Mouse (Mus musculus): ENCODE measurements around the gene Axl. TPM values are rescaled to one million over a fixed set of nuclear protein-coding genes. Genes with fewer than 3 reads are reported as not detected.

The Axl gene
- polyA plus RNA-seq, 1 experiment, result 33.5 TPM

- TF ChIP-seq CTCF (IDR thresholded peaks at IDR 0.05; ENCODE audit: extremely low read depth, insufficient read depth, low read length) (no peak), POLR2A (IDR thresholded peaks at IDR 0.05; ENCODE audit: extremely low read depth, insufficient read depth, low read length) (no peak)
- Histone ChIP-seq H3K4me3 (ENCODE audit: insufficient read depth, low read length) (no peak overlapping the region), H3K27ac (ENCODE audit: insufficient read depth, low read length) (no peak overlapping the region), H3K4me1 (ENCODE audit: control insufficient read depth, insufficient read depth, low read length) (no peaks in the 10 kb centered on the region)
Observed at GRCm38 (mm10) chr7:25761354-25761753, 27.2 kb downstream of the Axl start.

- Histone ChIP-seq H3K4me1 (ENCODE audit: control insufficient read depth, insufficient read depth, low read length) (peaks cover 7% of the 10 kb centered on the region), H3K27ac (ENCODE audit: insufficient read depth, low read length) (peak overlapping the region; percentile 53), H3K4me3 (ENCODE audit: insufficient read depth, low read length) (peak overlapping the region; percentile 37)
- TF ChIP-seq POLR2A (IDR thresholded peaks at IDR 0.05; ENCODE audit: extremely low read depth, insufficient read depth, low read length), result peak; percentile 50
- peak; percentile 53 for TF ChIP-seq CTCF (IDR thresholded peaks at IDR 0.05; ENCODE audit: extremely low read depth, insufficient read depth, low read length)
Observed at GRCm38 (mm10) chr7:25756011-25756410, 32.5 kb downstream of the Axl start.

- Histone ChIP-seq H3K4me1 (ENCODE audit: control insufficient read depth, insufficient read depth, low read length) (peaks cover 7% of the 10 kb centered on the region), H3K4me3 (ENCODE audit: insufficient read depth, low read length) (peak overlapping the region; percentile 37), H3K27ac (ENCODE audit: insufficient read depth, low read length) (peak overlapping the region; percentile 53)
- TF ChIP-seq CTCF (IDR thresholded peaks at IDR 0.05; ENCODE audit: extremely low read depth, insufficient read depth, low read length) (no peak), POLR2A (IDR thresholded peaks at IDR 0.05; ENCODE audit: extremely low read depth, insufficient read depth, low read length) (no peak)
Observed at GRCm38 (mm10) chr7:25755468-25755833, 33.1 kb downstream of the Axl start.

GRCm38 (mm10) chr7:25754738-25755467 lies 33.6 kb downstream of the Axl start, which contains the start of gene Hnrnpul1:
TSS of gene Hnrnpul1 (minus strand) at chr7:25754757.
- H3K27ac ChIP-seq (ENCODE audit: insufficient read depth, low read length), result peak within 1 kb of the TSS; percentile 92
- H3K4me3 ChIP-seq (ENCODE audit: insufficient read depth, low read length), result peak within 1 kb of the TSS; percentile 37
- TF ChIP-seq POLR2A (IDR thresholded peaks at IDR 0.05; ENCODE audit: extremely low read depth, insufficient read depth, low read length) (peak; percentile 53; the same call in 1 of the 2 replicates), CTCF (IDR thresholded peaks at IDR 0.05; ENCODE audit: extremely low read depth, insufficient read depth, low read length) (no peak)
- H3K4me1 ChIP-seq (ENCODE audit: control insufficient read depth, insufficient read depth, low read length), result peaks cover 7% of the 10 kb centered on the region

- Histone ChIP-seq H3K4me3 (ENCODE audit: insufficient read depth, low read length) (peak overlapping the region; percentile 37), H3K27ac (ENCODE audit: insufficient read depth, low read length) (peak overlapping the region; percentile 92), H3K4me1 (ENCODE audit: control insufficient read depth, insufficient read depth, low read length) (peaks cover 7% of the 10 kb centered on the region)
- TF ChIP-seq CTCF (IDR thresholded peaks at IDR 0.05; ENCODE audit: extremely low read depth, insufficient read depth, low read length) (no peak), POLR2A (IDR thresholded peaks at IDR 0.05; ENCODE audit: extremely low read depth, insufficient read depth, low read length) (0 out of 2 replicates have a peak, but pooled peaks have one; percentile 11)
Observed at GRCm38 (mm10) chr7:25754439-25754737, 34.1 kb downstream of the Axl start.

DNA sequence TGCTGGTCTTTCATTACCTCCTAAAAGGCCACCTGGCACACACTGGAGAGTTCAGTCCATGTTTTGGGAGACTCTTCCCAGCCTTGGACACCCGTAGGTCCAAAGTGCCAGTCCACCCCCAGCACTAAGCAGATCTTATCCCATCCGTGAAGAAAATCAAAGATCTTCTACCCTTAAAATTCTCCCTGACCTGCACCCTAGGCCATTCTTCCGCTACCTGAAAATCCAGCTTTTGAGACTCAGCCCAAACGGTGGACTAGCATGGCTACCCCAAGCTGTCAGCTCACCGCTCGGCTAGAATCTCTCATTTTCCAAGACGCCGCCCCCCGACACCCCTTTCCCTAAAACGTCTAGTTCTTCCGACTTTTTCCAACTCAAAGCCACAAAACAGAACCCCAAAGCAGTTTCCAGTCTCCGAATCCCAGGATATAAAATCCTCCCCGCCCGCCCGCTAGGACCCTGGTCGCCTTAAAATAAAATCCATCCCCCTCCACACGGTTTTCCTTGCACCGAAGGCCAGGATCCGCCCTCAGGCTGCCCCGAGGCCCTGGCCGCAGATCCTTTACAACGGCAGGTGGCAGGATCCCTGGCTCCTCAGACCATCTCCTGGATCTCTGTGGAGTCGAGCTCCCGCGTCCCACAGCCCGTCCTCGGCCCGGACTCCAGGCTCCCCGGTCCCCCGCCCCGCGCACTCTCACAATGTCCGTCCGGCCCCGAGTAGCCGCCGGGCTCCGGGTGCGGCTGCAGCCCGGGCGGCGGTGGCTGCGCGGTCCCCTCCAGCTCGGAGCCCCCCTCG lies 34.7 kb downstream of the Axl start:
- peaks cover 7% of the 10 kb centered on the region for H3K4me1 ChIP-seq (ENCODE audit: control insufficient read depth, insufficient read depth, low read length)
- H3K27ac ChIP-seq (ENCODE audit: insufficient read depth, low read length), result peak overlapping the region; percentile 92
- TF ChIP-seq POLR2A (IDR thresholded peaks at IDR 0.05; ENCODE audit: extremely low read depth, insufficient read depth, low read length), result no peak
- no peak for TF ChIP-seq CTCF (IDR thresholded peaks at IDR 0.05; ENCODE audit: extremely low read depth, insufficient read depth, low read length)
- peak overlapping the region; percentile 37 for H3K4me3 ChIP-seq (ENCODE audit: insufficient read depth, low read length)

DNA sequence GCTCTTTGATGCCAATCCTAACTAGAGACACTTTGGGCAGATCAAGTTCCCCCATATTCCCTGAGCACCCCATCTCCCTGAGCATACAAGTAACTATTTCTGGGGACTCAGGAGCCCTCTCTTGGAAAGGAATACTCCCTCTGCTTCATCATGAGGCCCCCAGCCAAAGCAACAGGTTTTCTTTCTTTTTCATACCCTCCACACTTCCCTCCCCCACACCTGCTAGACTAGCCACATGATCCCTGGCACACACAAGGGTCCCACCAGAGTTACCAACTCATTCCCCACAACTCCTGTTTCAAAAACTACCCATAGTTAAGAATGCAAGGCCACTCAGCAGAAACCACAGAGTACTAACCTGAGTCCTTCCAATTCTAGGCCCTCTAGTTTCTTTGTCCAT lies 35.4 kb downstream of the Axl start:
- Histone ChIP-seq H3K27ac (ENCODE audit: insufficient read depth, low read length) (no peak overlapping the region), H3K4me3 (ENCODE audit: insufficient read depth, low read length) (peak overlapping the region; percentile 37; the same call in 1 of the 2 replicates), H3K4me1 (ENCODE audit: control insufficient read depth, insufficient read depth, low read length) (peaks cover 7% of the 10 kb centered on the region)
- TF ChIP-seq CTCF (IDR thresholded peaks at IDR 0.05; ENCODE audit: extremely low read depth, insufficient read depth, low read length) (no peak), POLR2A (IDR thresholded peaks at IDR 0.05; ENCODE audit: extremely low read depth, insufficient read depth, low read length) (no peak)

DNA sequence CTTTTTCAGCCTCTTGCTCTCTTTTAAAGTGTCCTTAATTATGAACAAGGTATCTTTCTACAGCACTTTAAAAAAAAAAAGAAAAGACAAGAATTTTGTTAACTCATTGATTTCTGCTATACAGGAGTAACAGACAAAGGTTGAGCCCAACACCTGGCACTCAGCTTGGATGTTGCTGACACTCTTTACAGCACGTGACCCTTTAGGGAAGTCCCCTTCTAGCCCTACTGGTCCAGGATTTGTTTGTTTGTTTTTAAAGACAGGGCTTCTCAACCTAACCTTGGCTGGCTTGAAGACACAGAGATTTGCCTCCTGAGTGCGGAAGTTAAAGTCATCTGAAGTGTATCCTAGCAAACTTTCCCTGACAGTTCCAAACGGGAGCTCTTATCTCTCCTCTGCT lies 41.7 kb downstream of the Axl start:
- Histone ChIP-seq H3K4me1 (ENCODE audit: control insufficient read depth, insufficient read depth, low read length) (peaks cover 4% of the 10 kb centered on the region; the same call in 1 of the 2 replicates), H3K27ac (ENCODE audit: insufficient read depth, low read length) (0 out of 2 replicates have a peak overlapping the region, but pooled peaks have one; percentile 40), H3K4me3 (ENCODE audit: insufficient read depth, low read length) (no peak overlapping the region)
- TF ChIP-seq POLR2A (IDR thresholded peaks at IDR 0.05; ENCODE audit: extremely low read depth, insufficient read depth, low read length) (no peak), CTCF (IDR thresholded peaks at IDR 0.05; ENCODE audit: extremely low read depth, insufficient read depth, low read length) (no peak)

GRCm38 (mm10) chr7:25738277-25738676 lies 50.2 kb downstream of the Axl start:
- Histone ChIP-seq H3K27ac (ENCODE audit: insufficient read depth, low read length) (no peak overlapping the region), H3K4me1 (ENCODE audit: control insufficient read depth, insufficient read depth, low read length) (no peaks in the 10 kb centered on the region), H3K4me3 (ENCODE audit: insufficient read depth, low read length) (no peak overlapping the region)
- no peak for TF ChIP-seq POLR2A (IDR thresholded peaks at IDR 0.05; ENCODE audit: extremely low read depth, insufficient read depth, low read length)
- no peak for TF ChIP-seq CTCF (IDR thresholded peaks at IDR 0.05; ENCODE audit: extremely low read depth, insufficient read depth, low read length)
